Mouse (Mus musculus) intestine, postnatal 0 days (tissue): ENCODE measurements at regions not wholly inside any gene's neighbourhood (a gene's known extent, or its start where the extent isn't known, plus 50 kb on each side); places are given as distances from the start of the nearest gene placed in this dataset.

Experiments used
- ATAC-seq: fragments of 200-750 bp; cut with Nextera tagmentation; 2 replicates; pipeline ENCODE4 v1.8.0; 2017; ENCODE audit warnings: mild to moderate bottlenecking, moderate TSS enrichment, moderate library complexity
- H3K27ac ChIP-seq: fragments of 300-500 bp; sonication (generic); 2 replicates; pipeline ENCODE4 v1.5.1; 2014; ENCODE audit warnings: mild to moderate bottlenecking, low read depth, low read length, moderate library complexity
- H3K27me3 ChIP-seq: fragments of 300-500 bp; sonication (generic); replicated peaks from 2 replicates; pipeline ENCODE4 v1.6.1; 2014; ENCODE audit warnings: low read length, mixed read lengths; ENCODE audit not compliant: control insufficient read depth, insufficient read depth
- H3K36me3 ChIP-seq: fragments of 300-500 bp; sonication (generic); 2 replicates; pipeline ENCODE4 v1.6.1; 2014; ENCODE audit warnings: mild to moderate bottlenecking, moderate library complexity; ENCODE audit not compliant: control insufficient read depth, insufficient read depth
- H3K4me1 ChIP-seq: fragments of 300-500 bp; sonication (generic); replicated peaks from 2 replicates; pipeline ENCODE4 v1.6.1; 2014; ENCODE audit warnings: antibody characterized with exemption, low read length, mixed read lengths; ENCODE audit not compliant: control insufficient read depth, insufficient read depth
- H3K4me2 ChIP-seq: fragments of 300-500 bp; sonication (generic); replicated peaks from 2 replicates; pipeline ENCODE4 v1.6.1; 2014; ENCODE audit warnings: low read depth, mild to moderate bottlenecking, moderate library complexity
- H3K4me3 ChIP-seq: fragments of 300-500 bp; sonication (generic); 2 replicates; pipeline ENCODE4 v1.5.1; 2014; ENCODE audit warnings: low read depth, low read length
- H3K9ac ChIP-seq: fragments of 300-500 bp; sonication (generic); 2 replicates; pipeline ENCODE4 v1.6.1; 2014; ENCODE audit warnings: mild to moderate bottlenecking, low read depth, low read length
- H3K9me3 ChIP-seq: fragments of 300-500 bp; sonication (generic); 2 replicates; pipeline ENCODE4 v1.6.1; 2016; ENCODE audit warnings: mixed run types; ENCODE audit not compliant: control insufficient read depth
- CTCF ChIP-seq: sonication (generic); IDR thresholded peaks from 2 replicates; pipeline ENCODE4 v1.5.1; 2016; ENCODE audit warnings: low read depth, mild to moderate bottlenecking, control low read depth, antibody characterized with exemption, moderate library complexity
- WGBS: fragments of 180-500 bp; shearing (Covaris S2); extraction: QIAGEN DNeasy Blood & Tissue Kit; methylation state at CpG from one replicate; pipeline ENCODE4 v1.1.7; 2014; 5-methylcytosine and 5-hydroxymethylcytosine counted together

DNA sequence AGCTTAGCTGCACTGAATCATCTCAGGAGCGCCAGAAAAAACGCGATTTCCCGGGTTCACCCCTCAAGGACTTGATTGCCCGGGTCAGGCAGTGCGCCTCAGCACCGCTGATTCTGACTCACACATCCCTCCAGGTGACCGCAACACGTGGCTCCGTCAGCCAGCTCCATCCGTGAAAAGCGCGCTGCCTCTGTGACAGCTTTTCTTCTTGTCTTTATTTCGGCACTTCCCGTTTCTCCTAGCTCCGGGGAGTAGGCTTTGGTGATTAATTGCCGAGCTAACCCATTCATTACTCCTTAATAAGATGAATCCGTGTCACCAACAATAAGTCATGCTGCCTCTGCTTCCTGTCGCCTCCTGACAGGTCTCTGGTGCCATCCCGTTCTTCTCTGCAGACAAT is 108.6 kb downstream of the Katnal1 start:
- H3K36me3 ChIP-seq = no peaks in the 10 kb centered on the region

DNA sequence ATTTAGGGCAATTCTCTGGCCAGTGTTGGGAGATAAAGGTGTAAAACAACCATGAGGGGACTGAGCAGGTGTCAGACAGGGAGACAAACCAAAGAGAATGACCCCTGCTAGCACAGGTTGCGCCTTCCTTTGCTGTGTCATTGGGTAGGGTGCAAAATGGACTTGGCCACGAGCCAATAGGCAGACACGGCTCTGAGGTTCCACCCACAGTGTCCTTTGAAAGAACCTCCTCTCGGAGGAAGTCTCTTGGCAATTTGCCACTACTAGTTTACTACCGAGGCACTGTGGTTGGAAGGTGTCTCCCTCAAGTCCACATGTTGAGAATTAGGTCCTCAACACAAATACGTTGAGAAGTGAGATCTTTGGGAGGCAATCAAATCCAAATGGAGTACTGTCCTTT is 109.7 kb downstream of the Katnal1 start:
- Histone ChIP-seq H3K4me1 (no peaks in the 10 kb centered on the region), H3K27ac (no peak overlapping the region), H3K4me3 (no peak overlapping the region), H3K36me3 (no peaks in the 10 kb centered on the region), H3K9me3 (no peaks in the 10 kb centered on the region), H3K4me2 (no peak overlapping the region), H3K27me3 (no peaks in the 10 kb centered on the region), H3K9ac (no peak overlapping the region)
- WGBS = 22% methylated on average over 6 of the region's 6 CpGs
- TF ChIP-seq CTCF = no peak
- peak; percentile 54; the same call in 1 of the 2 replicates for ATAC-seq

More for the DNA sequence above, 108.6 kb downstream of the Katnal1 start:
- Histone ChIP-seq H3K27me3 (no peaks in the 10 kb centered on the region), H3K27ac (no peak overlapping the region), H3K4me1 (no peaks in the 10 kb centered on the region), H3K9ac (no peak overlapping the region), H3K4me2 (no peak overlapping the region), H3K9me3 (no peaks in the 10 kb centered on the region), H3K4me3 (no peak overlapping the region)
- no peak for TF ChIP-seq CTCF
- ATAC-seq = no peak
- 27% methylated on average over 19 of the region's 20 CpGs for WGBS

GRCm38 (mm10) chr5:148818746-148819145 is 110.4 kb downstream of the Katnal1 start:
- WGBS = 59% methylated on average over 2 of the region's 2 CpGs
- ATAC-seq = no peak
- TF ChIP-seq CTCF = no peak

DNA sequence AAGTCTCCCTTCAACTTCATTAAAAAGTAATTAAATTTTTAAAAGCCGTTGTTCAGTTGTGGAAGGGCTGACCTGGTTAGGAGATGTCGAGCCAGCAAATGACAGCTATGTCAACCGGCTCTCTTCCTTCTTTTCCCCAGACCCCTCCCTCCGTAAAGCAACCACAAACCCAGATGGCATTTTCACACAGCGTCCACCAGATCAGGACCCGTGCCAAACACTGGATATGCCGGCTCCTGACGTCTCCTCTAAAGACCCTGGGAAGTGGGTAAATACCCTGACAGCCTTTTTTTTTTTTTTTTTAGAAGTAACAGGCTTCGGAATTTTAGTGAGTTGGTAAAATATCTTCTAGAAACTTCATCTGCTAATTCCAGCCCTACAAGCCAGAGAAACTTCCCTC is 116.3 kb downstream of the Katnal1 start:
- no peak for ATAC-seq

More at GRCm38 (mm10) chr5:148818746-148819145, 110.4 kb downstream of the Katnal1 start:
- Histone ChIP-seq H3K9ac (no peak overlapping the region), H3K9me3 (no peaks in the 10 kb centered on the region), H3K36me3 (no peaks in the 10 kb centered on the region), H3K4me1 (no peaks in the 10 kb centered on the region), H3K4me3 (no peak overlapping the region), H3K27me3 (no peaks in the 10 kb centered on the region), H3K27ac (no peak overlapping the region), H3K4me2 (no peak overlapping the region)

GRCm38 (mm10) chr5:148812016-148812415 is 117.1 kb downstream of the Katnal1 start:
- H3K27ac ChIP-seq = no peak overlapping the region
- no peak overlapping the region for H3K4me2 ChIP-seq
- no peaks in the 10 kb centered on the region for H3K27me3 ChIP-seq
- no peak for ATAC-seq
- peak; percentile 90 for TF ChIP-seq CTCF
- H3K9me3 ChIP-seq = no peaks in the 10 kb centered on the region
- WGBS = 19% methylated on average over 13 of the region's 13 CpGs
- no peaks in the 10 kb centered on the region for H3K36me3 ChIP-seq
- no peak overlapping the region for H3K4me3 ChIP-seq
- H3K9ac ChIP-seq = no peak overlapping the region
- H3K4me1 ChIP-seq = no peaks in the 10 kb centered on the region

More for the DNA sequence above, 116.3 kb downstream of the Katnal1 start:
- no peaks in the 10 kb centered on the region for H3K27me3 ChIP-seq
- no peak overlapping the region for H3K27ac ChIP-seq
- H3K36me3 ChIP-seq = no peaks in the 10 kb centered on the region
- no peaks in the 10 kb centered on the region for H3K4me1 ChIP-seq
- H3K9me3 ChIP-seq = no peaks in the 10 kb centered on the region
- no peak for TF ChIP-seq CTCF
- H3K9ac ChIP-seq = no peak overlapping the region
- H3K4me3 ChIP-seq = no peak overlapping the region
- H3K4me2 ChIP-seq = no peak overlapping the region
- WGBS = 78% methylated on average over 9 of the region's 9 CpGs

- 43% methylated on average over 3 of the region's 3 CpGs for WGBS
- no peak for ATAC-seq
- no peaks in the 10 kb centered on the region for H3K27me3 ChIP-seq
Measured at GRCm38 (mm10) chr5:148809485-148809884, 119.6 kb downstream of the Katnal1 start.

GRCm38 (mm10) chr5:148809055-148809454 is 120.1 kb downstream of the Katnal1 start:
- H3K27ac ChIP-seq = no peak overlapping the region
- 20% methylated on average over 10 of the region's 10 CpGs for WGBS
- 0 out of 2 replicates have a peak, but pooled peaks have one; percentile 13 for ATAC-seq
- H3K9ac ChIP-seq = no peak overlapping the region
- H3K36me3 ChIP-seq = no peaks in the 10 kb centered on the region
- 0 out of 2 replicates have a peak overlapping the region, but pooled peaks have one; percentile 13 for H3K4me2 ChIP-seq
- no peaks in the 10 kb centered on the region for H3K4me1 ChIP-seq
- no peak overlapping the region for H3K4me3 ChIP-seq
- H3K9me3 ChIP-seq = no peaks in the 10 kb centered on the region
- no peaks in the 10 kb centered on the region for H3K27me3 ChIP-seq
- TF ChIP-seq CTCF = no peak

More at GRCm38 (mm10) chr5:148809485-148809884, 119.6 kb downstream of the Katnal1 start:
- no peak overlapping the region for H3K4me2 ChIP-seq
- H3K27ac ChIP-seq = no peak overlapping the region
- H3K9ac ChIP-seq = no peak overlapping the region
- no peaks in the 10 kb centered on the region for H3K9me3 ChIP-seq
- H3K4me1 ChIP-seq = no peaks in the 10 kb centered on the region
- H3K36me3 ChIP-seq = no peaks in the 10 kb centered on the region
- TF ChIP-seq CTCF = no peak
- H3K4me3 ChIP-seq = no peak overlapping the region
